Comparison of ENCODE assay signal across 20 mouse cellular contexts in the genomic region with DNA sequence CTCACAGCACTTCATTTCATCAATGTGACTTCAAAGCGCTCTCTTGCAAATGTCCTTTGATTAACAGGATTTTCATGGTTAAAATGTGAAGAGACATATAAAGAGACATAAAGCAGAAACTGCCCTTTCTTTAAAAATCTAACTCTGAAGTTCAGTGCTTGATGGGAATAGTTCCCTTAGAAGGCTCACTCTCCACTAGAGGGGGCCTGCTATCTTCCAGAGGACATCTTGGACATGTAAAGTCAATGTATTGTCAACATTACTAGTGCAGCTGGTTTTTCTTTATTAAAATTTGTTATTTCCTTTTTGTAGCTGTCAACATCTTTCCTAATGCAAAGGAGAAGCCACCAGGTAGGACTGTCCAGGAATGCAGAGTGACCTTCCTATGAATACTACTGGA. TPM values are rescaled to one million over a fixed set of nuclear protein-coding genes. Genes with fewer than 3 reads are reported as not detected.
DNase-seq lines count a peak whose midpoint lies in the region; TF ChIP-seq lines count a peak whose summit lies in the region.
"Had no signal": no experiment of that assay in that cellular context is flagged by ENCODE, and none has a peak within 500 bp of the region (broad histone marks: within the 10 kb centered on the region; RNA-seq: fewer than 3 reads in every experiment).

No protein-coding gene starts in this region.

- peak; percentile 36 for TF ChIP-seq CTCF in gastrocnemius, adult 2 months (IDR thresholded peaks at IDR 0.05)
- peak; percentile 49 for TF ChIP-seq CTCF in left cerebral cortex, adult 2 months (IDR thresholded peaks at IDR 0.05)

- intact Hi-C loops in gastrocnemius, adult 2 months (cut with DNase I), result loop anchor here (2.0 kb wide), 1 partner anchor 77 kb away; no protein-coding TSS in a partner anchor
- intact Hi-C loops in left cerebral cortex, adult 2 months (cut with DNase I), result no loop called here

- DNase-seq in gastrocnemius, adult 2 months, result no peak
- no peak for DNase-seq in gastrocnemius, postnatal 25 days
- no peak for DNase-seq in left cerebral cortex, adult 2 months (ENCODE audit: extremely low spot score in 1 of 2, low spot score in 2 of 2)
- no peak for DNase-seq in left cerebral cortex, adult 11 months (ENCODE audit: low spot score)
- DNase-seq in CD4-positive, CD25-positive, alpha-beta regulatory T cell, adult 2 months (ENCODE audit: low read depth, low spot score), result peak; percentile 18
- peak; percentile 46 for DNase-seq in brain, adult 2 months (ENCODE audit: low read depth, low spot score)
- DNase-seq in spleen, postnatal 14 days (ENCODE audit: low spot score in 2 of 2), result no peak
- DNase-seq in spleen, postnatal 36 days (ENCODE audit: low spot score in 2 of 2), result no peak
- DNase-seq: cerebellum, postnatal 10 days; embryo, embryonic 11 days; heart, postnatal 4 days; liver, embryonic 13.5 days; right cerebral cortex, postnatal 4 days had no signal

- H3K4me3 ChIP-seq in gastrocnemius, adult 2 months, result no peak overlapping the region
- no peak overlapping the region for H3K4me3 ChIP-seq in left cerebral cortex, adult 2 months
- H3K4me3 ChIP-seq: embryonic facial prominence, embryonic 15.5 days; forebrain, embryonic 10.5 days; heart, embryonic 12.5 days; kidney, embryonic 15.5 days; liver, embryonic 13.5 days had no signal

- no peak overlapping the region for H3K27ac ChIP-seq in gastrocnemius, adult 2 months
- H3K27ac ChIP-seq in left cerebral cortex, adult 2 months, result no peak overlapping the region
- H3K27ac ChIP-seq: embryonic facial prominence, embryonic 15.5 days; forebrain, embryonic 10.5 days; kidney, embryonic 15.5 days; liver, embryonic 13.5 days had no signal

RNA-seq across cellular contexts. Expression of a gene that starts 38.3 kb away (rescaled TPM):
- not detected for total RNA-seq in gastrocnemius, adult 2 months (2021)
- not detected for total RNA-seq in gastrocnemius, postnatal 25 days (2021)
- total RNA-seq in left cerebral cortex, adult 2 months (2021), result not detected
- total RNA-seq: gastrocnemius, postnatal 4 days; heart, postnatal 4 days; layer of hippocampus, adult 18-20 months; left cerebral cortex, adult 8-10 months had no signal

Comparison
In these comparisons a context has a peak if more than half of its experiments do, and no peak if none do; other contexts are left out.
1. DNase-seq: peak in CD4-positive, CD25-positive, alpha-beta regulatory T cell, adult 2 months (single experiment) and brain, adult 2 months (single experiment); none in gastrocnemius, adult 2 months (single experiment), gastrocnemius, postnatal 25 days (single experiment), left cerebral cortex, adult 2 months (0 of 2), left cerebral cortex, adult 11 months (single experiment), spleen, postnatal 14 days (0 of 2) and spleen, postnatal 36 days (0 of 2).